7 mouse cellular contexts compared by ENCODE assay signal in genomic region chr11:3863454-3864112, GRCm38 (mm10). TPM values are rescaled to one million over a fixed set of nuclear protein-coding genes. Genes with fewer than 3 reads are reported as not detected.
DNase-seq lines count a peak whose midpoint lies in the region; ATAC-seq and TF ChIP-seq lines count a peak whose summit lies in the region.

TSS of gene Osbp2 (minus strand) at chr11:3863903.

- no peaks in the 10 kb centered on the region for H3K9me3 ChIP-seq in embryonic facial prominence, embryonic 12.5 days
- no peaks in the 10 kb centered on the region for H3K9me3 ChIP-seq in midbrain, postnatal 0 days (ENCODE audit: low read length)

- peak within 1 kb of the TSS; percentile 52 for H3K9ac ChIP-seq in embryonic facial prominence, embryonic 12.5 days
- peak within 1 kb of the TSS; percentile 59 for H3K9ac ChIP-seq in midbrain, postnatal 0 days (replicated peaks; ENCODE audit: low read length, poor library complexity, severe bottlenecking)

- TF ChIP-seq POLR2A in bone marrow macrophage, adult 2 months (IDR thresholded peaks at IDR 0.05; ENCODE audit: borderline replicate concordance, low read depth, low read length) = no peak

- peaks cover 8% of the 10 kb centered on the region for H3K4me1 ChIP-seq in bone marrow macrophage, adult 2 months (ENCODE audit: control insufficient read depth, insufficient read depth, low read length)
- H3K4me1 ChIP-seq in embryonic facial prominence, embryonic 12.5 days = 0 out of 2 replicates have a peak, but pooled peaks cover 5% of the 10 kb centered on the region
- H3K4me1 ChIP-seq in midbrain, postnatal 0 days (ENCODE audit: insufficient read depth, low read length) = peaks cover 4% of the 10 kb centered on the region; the same call in 1 of the 2 replicates

- DNase-seq in heart, adult 8-10 months (ENCODE audit: low spot score) = peak; percentile 31
- peak; percentile 68 for DNase-seq in kidney, adult 9 months
- DNase-seq in liver = peak; percentile 86
- peak; percentile 80 for DNase-seq in midbrain, postnatal 0 days (ENCODE audit: low spot score)
- peak; percentile 10 to 71 for DNase-seq in spleen, postnatal 10 days (ENCODE audit: low spot score in 2 of 2)

- H3K27me3 ChIP-seq in embryonic facial prominence, embryonic 12.5 days = peaks cover 27% of the 10 kb centered on the region
- H3K27me3 ChIP-seq in midbrain, postnatal 0 days (ENCODE audit: insufficient read depth, low read length) = no peaks in the 10 kb centered on the region

- H3K36me3 ChIP-seq in embryonic facial prominence, embryonic 12.5 days = no peaks in the 10 kb centered on the region
- no peaks in the 10 kb centered on the region for H3K36me3 ChIP-seq in midbrain, postnatal 0 days (ENCODE audit: insufficient read depth, low read length)

- H3K4me3 ChIP-seq in bone marrow macrophage, adult 2 months (ENCODE audit: insufficient read depth, low read length) = peak within 1 kb of the TSS; percentile 85
- H3K4me3 ChIP-seq in embryonic facial prominence, embryonic 12.5 days = peak within 1 kb of the TSS; percentile 50
- peak within 1 kb of the TSS; percentile 45 for H3K4me3 ChIP-seq in midbrain, postnatal 0 days (ENCODE audit: low read depth, low read length)

- H3K4me2 ChIP-seq in embryonic facial prominence, embryonic 12.5 days (replicated peaks) = peak within 1 kb of the TSS; percentile 84
- H3K4me2 ChIP-seq in midbrain, postnatal 0 days (ENCODE audit: low read depth, low read length, poor library complexity, severe bottlenecking) = peak within 1 kb of the TSS; percentile 78

- peak; percentile 92 for ATAC-seq in embryonic facial prominence, embryonic 12.5 days (ENCODE audit: insufficient number of reproducible peaks, insufficient read depth, low FRiP score, low TSS enrichment)
- peak; percentile 86 for ATAC-seq in midbrain, postnatal 0 days (ENCODE audit: low FRiP score)

- WGBS in embryonic facial prominence, embryonic 12.5 days = 5% methylated on average over 51 of the region's 58 CpGs
- WGBS in midbrain, postnatal 0 days = 6% methylated on average over 38 of the region's 58 CpGs

- no peak for TF ChIP-seq CTCF in bone marrow macrophage, adult 2 months (IDR thresholded peaks at IDR 0.05; ENCODE audit: low read depth, low read length)
- TF ChIP-seq CTCF in midbrain, postnatal 0 days (IDR thresholded peaks at IDR 0.05) = peak; percentile 65

- no peak within 1 kb of the TSS for H3K27ac ChIP-seq in bone marrow macrophage, adult 2 months (ENCODE audit: insufficient read depth, low read depth, low read length)
- no peak within 1 kb of the TSS for H3K27ac ChIP-seq in embryonic facial prominence, embryonic 12.5 days
- 0 out of 2 replicates have a peak within 1 kb of the TSS, but pooled peaks have one; percentile 32 for H3K27ac ChIP-seq in midbrain, postnatal 0 days (ENCODE audit: low read depth, low read length)

RNA-seq across cellular contexts. Expression of gene Osbp2, which starts in this region (rescaled TPM):
- 0.59 and 0.87 TPM in 2 replicates for polyA plus RNA-seq in bone marrow macrophage, adult 2 months (2012; ENCODE audit: insufficient read depth, insufficient read length, missing spikeins)
- 2.1 TPM in 2 replicates for polyA plus RNA-seq in embryonic facial prominence, embryonic 12.5 days (2016; fragmentation: Nextera tagmentation; extraction: Ambion mirVana)
- total RNA-seq in heart, adult 8-10 months (2022) = 10 to 100 TPM; 17.0 to 22.2 (median 20.1) TPM
- total RNA-seq in midbrain, postnatal 0 days (2014; rRNA removed) = 67.2 and 96.0 TPM in 2 replicates
- 51.8 and 52.5 TPM in 2 replicates for polyA plus RNA-seq in midbrain, postnatal 0 days (2015; fragmentation: Nextera tagmentation; extraction: Ambion mirVana)

Comparison
In these comparisons a context has a peak if more than half of its experiments do, and no peak if none do; other contexts are left out.
1. RNA of gene Osbp2 (polyA plus RNA-seq): 51.8 to 52.5 TPM in midbrain, postnatal 0 days; 2.1 TPM in embryonic facial prominence, embryonic 12.5 days and 0.59 to 0.87 TPM in bone marrow macrophage, adult 2 months; every median in the first group is over 10 times any median in the second.
2. DNase-seq: peak in every context shown above with its lines; median percentile 86 in liver; 80 in midbrain, postnatal 0 days; 68 in kidney, adult 9 months; 40 in spleen, postnatal 10 days; 31 in heart, adult 8-10 months.
3. Peak in every context shown above with its lines, with median percentiles within 50 percentile points of each other: H3K4me3 ChIP-seq.